ENCODE assay signal across 18 mouse cellular contexts in genomic region chr10:127075651-127076050, GRCm38 (mm10). TPM values are rescaled to one million over a fixed set of nuclear protein-coding genes. Genes with fewer than 3 reads are reported as not detected.
A peak's percentile ranks its signal among the peaks of the same experiment; 100 is the strongest.
DNase-seq lines count a peak whose midpoint lies in the region; ATAC-seq and TF ChIP-seq lines count a peak whose summit lies in the region.
"Had no signal": no experiment of that assay in that cellular context is flagged by ENCODE, and none has a peak within 500 bp of the region (broad histone marks: within the 10 kb centered on the region; RNA-seq: fewer than 3 reads in every experiment).

No protein-coding gene starts in this region.

- H3K4me3 ChIP-seq in liver, embryonic 11.5 days (ENCODE audit: low read depth, low read length), result peak overlapping the region; percentile 38
- peak overlapping the region; percentile 68 to 88 (median 77) for H3K4me3 ChIP-seq in CH12.LX (replicated peaks in 1 of 3; ENCODE audit: low read depth in 2 of 3, low read length in 2 of 3, poor library complexity in 1 of 3)
- peak overlapping the region; percentile 43 for H3K4me3 ChIP-seq in liver, embryonic 12.5 days
- H3K4me3 ChIP-seq: heart, embryonic 12.5 days; hindbrain, embryonic 13.5 days; lung, embryonic 15.5 days had no signal

- no peaks in the 10 kb centered on the region for H3K36me3 ChIP-seq in liver, embryonic 11.5 days (ENCODE audit: control insufficient read depth, insufficient read depth, low read length)
- peaks cover 12 to 31% of the 10 kb centered on the region in 2 experiments for H3K36me3 ChIP-seq in CH12.LX (replicated peaks in 1 of 2; ENCODE audit: control insufficient read depth in 1 of 2, insufficient read depth in 1 of 2, low read length in 1 of 2)
- H3K36me3 ChIP-seq in liver, embryonic 12.5 days, result no peaks in the 10 kb centered on the region
- H3K36me3 ChIP-seq: heart, embryonic 12.5 days; hindbrain, embryonic 13.5 days; lung, embryonic 15.5 days had no signal

- no peak for TF ChIP-seq EP300 in CH12.LX (IDR thresholded peaks at IDR 0.05; ENCODE audit: low read length)

- DNase-seq in liver, embryonic 11.5 days (ENCODE audit: low spot score), result no peak
- DNase-seq in liver (no peak), CH12.LX (ENCODE audit: extremely low read depth) (no peak)
- DNase-seq in ovary, postnatal 14 days (ENCODE audit: low spot score), result no peak
- no peak for DNase-seq in cerebellum, adult 9-10 months
- DNase-seq: adrenal gland, postnatal 25 days; cerebellum, postnatal 25 days; gastrocnemius, postnatal 25 days; kidney, postnatal 14 days; left cerebral cortex, postnatal 4 days had no signal

- WGBS in liver, embryonic 11.5 days, result 42% methylated on average over 8 of the region's 8 CpGs
- 19% methylated on average over 8 of the region's 8 CpGs for WGBS in liver, embryonic 12.5 days (ENCODE audit: insufficient replicate concordance)

- dilution Hi-C loops in CH12.LX (cut with MboI; ENCODE audit: extremely low pct_ligation_motif_present, extremely low pct_unique_long_range_greater_than_20kb, low sequenced_read_pairs), result no loop called here

- H3K27me3 ChIP-seq in liver, embryonic 11.5 days (replicated peaks; ENCODE audit: control insufficient read depth, insufficient read depth, low read length), result peaks cover 37% of the 10 kb centered on the region
- no peaks in the 10 kb centered on the region for H3K27me3 ChIP-seq in CH12.LX (replicated peaks)
- peaks cover 56% of the 10 kb centered on the region for H3K27me3 ChIP-seq in liver, embryonic 12.5 days (replicated peaks)

- H3K27ac ChIP-seq in liver, embryonic 11.5 days (ENCODE audit: low read depth, low read length), result no peak overlapping the region
- peak overlapping the region; percentile 25; the same call in 1 of the 2 replicates for H3K27ac ChIP-seq in CH12.LX (ENCODE audit: insufficient read depth, low read depth)
- no peak overlapping the region for H3K27ac ChIP-seq in liver, embryonic 12.5 days
- H3K27ac ChIP-seq: hindbrain, embryonic 13.5 days; lung, embryonic 15.5 days had no signal

- TF ChIP-seq RAD21 in CH12.LX (IDR thresholded peaks at IDR 0.05; ENCODE audit: low read depth, low read length), result no peak

- no peaks in the 10 kb centered on the region for H3K9me3 ChIP-seq in liver, embryonic 11.5 days (ENCODE audit: control insufficient read depth, low read length)
- no peaks in the 10 kb centered on the region for H3K9me3 ChIP-seq in CH12.LX (replicated peaks; ENCODE audit: low read length)
- H3K9me3 ChIP-seq in liver, embryonic 12.5 days (replicated peaks), result no peaks in the 10 kb centered on the region
- H3K9me3 ChIP-seq: heart, embryonic 12.5 days; hindbrain, embryonic 13.5 days; lung, embryonic 15.5 days had no signal

- peak overlapping the region; percentile 53; the same call in 1 of the 2 replicates for H3K9ac ChIP-seq in liver, embryonic 11.5 days (ENCODE audit: low read depth, low read length)
- H3K9ac ChIP-seq in CH12.LX (ENCODE audit: insufficient read depth, low read depth), result peak overlapping the region; percentile 59
- H3K9ac ChIP-seq in liver, embryonic 12.5 days, result peak overlapping the region; percentile 43
- H3K9ac ChIP-seq: heart, embryonic 12.5 days; lung, embryonic 15.5 days had no signal

- no peak for TF ChIP-seq CTCF in CH12.LX (conservative IDR thresholded peaks at IDR 0.05 in 1 of 2, IDR thresholded peaks at IDR 0.05 in 1 of 2; ENCODE audit: low read depth in 2 of 2, low read length in 2 of 2)

- no peak for ATAC-seq in liver, embryonic 11.5 days (replicated peaks; ENCODE audit: low FRiP score)
- no peak for ATAC-seq in liver, embryonic 12.5 days
- ATAC-seq in monocyte, adult 5-6 weeks (replicated peaks; ENCODE audit: insufficient number of reproducible peaks, low FRiP score, low TSS enrichment, poor library complexity, severe bottlenecking), result peak; percentile 4; the same call in 1 of the 2 replicates
- ATAC-seq: intestine, embryonic 16.5 days had no signal

- TF ChIP-seq POLR2A in CH12.LX (IDR thresholded peaks at IDR 0.05; ENCODE audit: low read depth, low read length), result no peak

- H3K79me2 ChIP-seq in CH12.LX (replicated peaks; ENCODE audit: control insufficient read depth, extremely low read depth, insufficient read depth, poor library complexity, severe bottlenecking), result peaks cover 9% of the 10 kb centered on the region

- peak overlapping the region; percentile 56 for H3K4me2 ChIP-seq in liver, embryonic 11.5 days
- peak overlapping the region; percentile 59 for H3K4me2 ChIP-seq in CH12.LX (ENCODE audit: insufficient read depth, low read depth, poor library complexity, severe bottlenecking)
- H3K4me2 ChIP-seq in liver, embryonic 12.5 days, result peak overlapping the region; percentile 58
- H3K4me2 ChIP-seq: heart, embryonic 12.5 days; hindbrain, embryonic 13.5 days; lung, embryonic 15.5 days had no signal

- in situ Hi-C loops in CH12.LX (cut with MboI; ENCODE audit: low pct_ligation_motif_present, low pct_unique_long_range_greater_than_20kb, low sequenced_read_pairs), result no loop called here

- peaks cover 23% of the 10 kb centered on the region for H3K4me1 ChIP-seq in liver, embryonic 11.5 days (replicated peaks; ENCODE audit: control insufficient read depth, insufficient read depth, low read length)
- peaks cover 9 to 27% of the 10 kb centered on the region in 2 experiments; a peak in 3 of 4 replicates for H3K4me1 ChIP-seq in CH12.LX (ENCODE audit: control insufficient read depth in 1 of 2, insufficient read depth in 2 of 2)
- H3K4me1 ChIP-seq in liver, embryonic 12.5 days, result peaks cover 64% of the 10 kb centered on the region

TF ChIP-seq in CH12.LX, 34 proteins besides CTCF, POLR2A, EP300 and RAD21:
- TF ChIP-seq MAFK (IDR thresholded peaks at IDR 0.05; ENCODE audit: insufficient replicate concordance, low read length) (no peak), UBTF (IDR thresholded peaks at IDR 0.05; ENCODE audit: low read depth, low read length) (no peak), MAX (IDR thresholded peaks at IDR 0.05; ENCODE audit: low read length) (no peak), JUN (IDR thresholded peaks at IDR 0.05; ENCODE audit: insufficient read depth, low read depth, low read length) (no peak), TCF12 (IDR thresholded peaks at IDR 0.05; ENCODE audit: low read depth, low read length) (no peak), JUND (conservative IDR thresholded peaks at IDR 0.05; ENCODE audit: low read depth, low read length) (no peak), SIN3A (IDR thresholded peaks at IDR 0.05; ENCODE audit: low read length) (no peak; the same call in 1 of the 2 replicates)

RNA-seq across cellular contexts. Expression of gene Agap2, which starts 0.6 kb away (rescaled TPM):
- polyA plus RNA-seq in liver, embryonic 11.5 days (2014; fragmentation: Nextera tagmentation; extraction: Ambion mirVana), result 2.2 and 2.3 TPM in 2 replicates
- total RNA-seq in CH12.LX (2012; rRNA removed) (43.5 and 46.0 TPM in 2 replicates), CH12.LX (2014; rRNA removed) (24.8 and 27.8 TPM in 2 replicates)
- polyA plus RNA-seq in CH12.LX (2012; ENCODE audit: insufficient read length, low read depth), result 26.1 and 27.8 TPM in 2 replicates
- 0.92 and 1.6 TPM in 2 replicates for polyA plus RNA-seq in liver, embryonic 12.5 days (2016; fragmentation: Nextera tagmentation; extraction: Ambion mirVana)
- 31.1 to 112 TPM (median 48.9 TPM) in 3 replicates for total RNA-seq in monocyte, adult 5-6 weeks (2017)

RNA-seq across cellular contexts. Expression of gene Tspan31, which starts 5.6 kb away (rescaled TPM):
- polyA plus RNA-seq in liver, embryonic 11.5 days (2014; fragmentation: Nextera tagmentation; extraction: Ambion mirVana), result 112 and 121 TPM in 2 replicates
- total RNA-seq in CH12.LX (2012; rRNA removed) (81.5 and 85.9 TPM in 2 replicates), CH12.LX (2014; rRNA removed) (110 and 148 TPM in 2 replicates)
- 72.8 and 79.9 TPM in 2 replicates for polyA plus RNA-seq in CH12.LX (2012; ENCODE audit: insufficient read length, low read depth)
- polyA plus RNA-seq in liver, embryonic 12.5 days (2016; fragmentation: Nextera tagmentation; extraction: Ambion mirVana), result 75.2 and 81.9 TPM in 2 replicates
- total RNA-seq in monocyte, adult 5-6 weeks (2017), result 38.1 to 49.9 TPM (median 47.0 TPM) in 3 replicates

RNA-seq across cellular contexts. Expression of gene Cdk4, which starts 12.3 kb away (rescaled TPM):
- 1,533 and 1,539 TPM in 2 replicates for polyA plus RNA-seq in liver, embryonic 11.5 days (2014; fragmentation: Nextera tagmentation; extraction: Ambion mirVana)
- 257 and 304 TPM in 2 replicates for total RNA-seq in CH12.LX (2012; rRNA removed)
- 799 and 864 TPM in 2 replicates for total RNA-seq in CH12.LX (2014; rRNA removed)
- 839 and 921 TPM in 2 replicates for polyA plus RNA-seq in CH12.LX (2012; ENCODE audit: insufficient read length, low read depth)
- 766 and 777 TPM in 2 replicates for polyA plus RNA-seq in liver, embryonic 12.5 days (2016; fragmentation: Nextera tagmentation; extraction: Ambion mirVana)
- 23.3 to 49.4 TPM (median 23.9 TPM) in 3 replicates for total RNA-seq in monocyte, adult 5-6 weeks (2017)

RNA-seq across cellular contexts. Expression of gene March9, which starts 15.7 kb away (rescaled TPM):
- polyA plus RNA-seq in liver, embryonic 11.5 days (2014; fragmentation: Nextera tagmentation; extraction: Ambion mirVana), result 0.38 TPM in 2 replicates
- total RNA-seq in CH12.LX (2012; rRNA removed) (3.4 and 3.6 TPM in 2 replicates), CH12.LX (2014; rRNA removed) (0.58 and 0.68 TPM in 2 replicates)
- 0.97 and 1.0 TPM in 2 replicates for polyA plus RNA-seq in CH12.LX (2012; ENCODE audit: insufficient read length, low read depth)
- 0.06 and 0.20 TPM in 2 replicates for polyA plus RNA-seq in liver, embryonic 12.5 days (2016; fragmentation: Nextera tagmentation; extraction: Ambion mirVana)
- total RNA-seq in monocyte, adult 5-6 weeks (2017), result 1.6 TPM in 1 of 3 replicates, not detected in the others

RNA-seq across cellular contexts. Expression of gene Cyp27b1, which starts 27.6 kb away (rescaled TPM):
- polyA plus RNA-seq in liver, embryonic 11.5 days (2014; fragmentation: Nextera tagmentation; extraction: Ambion mirVana), result not detected in 2 replicates
- total RNA-seq in CH12.LX (2012; rRNA removed), result 0.34 and 0.42 TPM in 2 replicates
- total RNA-seq in CH12.LX (2014; rRNA removed), result 0.32 TPM in 2 replicates
- polyA plus RNA-seq in CH12.LX (2012; ENCODE audit: insufficient read length, low read depth), result 0.89 and 1.4 TPM in 2 replicates
- polyA plus RNA-seq in liver, embryonic 12.5 days (2016; fragmentation: Nextera tagmentation; extraction: Ambion mirVana), result 0.05 and 0.10 TPM in 2 replicates
- total RNA-seq in monocyte, adult 5-6 weeks (2017), result not detected in 3 replicates
- total RNA-seq: megakaryocyte progenitor cell, adult 5-6 weeks; neutrophil, adult 5-6 weeks had no signal
